Mouse (Mus musculus): ENCODE results near the gene Ccr9. TPM values are rescaled to one million over a fixed set of nuclear protein-coding genes. Genes with fewer than 3 reads are reported as not detected.

Gene Ccr9
- polyA plus RNA-seq (2014; fragmentation: Illumina TruSeq; extraction: RNeasy Lipid Tissue Mini Kit (QIAGEN cat#74804); ENCODE audit: low read depth, low replicate concordance): not detected

DNA sequence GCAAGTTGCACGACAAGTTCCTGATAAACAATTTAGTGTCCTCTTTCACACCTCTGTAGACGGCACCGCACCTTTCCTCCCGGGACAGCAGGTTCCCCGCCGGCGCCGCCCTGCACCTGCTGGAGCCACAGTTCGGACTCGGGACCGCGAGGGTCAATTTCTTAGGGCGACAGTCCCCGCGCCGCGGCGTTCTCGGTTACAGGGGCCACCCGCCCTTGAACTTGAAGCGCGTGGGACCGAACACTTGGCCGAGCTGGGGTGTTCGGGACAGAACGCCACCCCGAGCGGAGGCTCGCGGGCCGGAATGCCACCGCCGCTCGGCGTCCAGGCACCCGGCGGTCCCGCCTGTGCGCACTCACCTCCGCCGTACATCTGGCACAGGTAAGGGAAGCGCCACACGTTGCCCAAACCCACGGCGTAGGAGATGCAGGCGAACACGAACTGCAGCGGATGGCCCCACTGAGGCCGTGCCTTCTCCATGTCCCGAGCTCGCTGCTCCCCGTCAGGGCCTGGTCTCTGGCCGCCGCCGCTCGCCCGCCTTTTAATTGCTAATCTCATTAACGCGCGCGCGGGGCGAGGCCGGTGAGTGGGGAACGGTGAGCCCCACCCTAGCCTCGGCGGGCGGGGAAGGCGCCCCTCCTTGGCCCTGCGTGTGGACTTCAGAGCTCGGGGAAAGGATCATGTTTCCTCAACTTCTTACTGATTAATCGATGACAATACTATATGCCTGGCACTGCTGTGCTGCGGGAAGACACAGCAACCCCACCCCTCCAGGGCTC lies at the start of gene Ccr9, which contains the start of gene Slc6a20a:
Gene Ccr9, plus strand, starts transcription at position 113 of the 779 bp plus-strand sequence.
Gene Slc6a20a, minus strand, starts transcription at position 559 of the 779 bp plus-strand sequence.

DNA sequence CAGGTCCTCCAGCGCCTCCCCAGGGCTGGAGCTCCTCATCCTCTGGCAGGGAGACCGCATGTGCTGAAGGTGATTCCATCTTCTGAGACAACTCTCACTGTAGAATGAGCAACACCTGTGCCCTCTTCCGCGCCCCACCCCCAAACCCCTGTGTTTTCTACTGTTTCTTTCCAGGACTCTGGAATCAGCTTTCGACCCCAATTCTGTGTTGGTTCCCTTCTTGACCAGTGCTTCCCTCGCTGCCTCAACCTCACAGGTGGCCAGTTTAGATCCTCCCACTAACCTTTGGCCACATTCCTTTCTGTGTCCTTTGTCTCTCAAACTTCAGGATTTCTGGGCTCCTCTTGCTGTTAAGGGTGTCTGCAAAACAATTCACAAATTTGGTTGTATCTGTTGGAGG lies 46.0 kb upstream of the Ccr9 start, which contains the start of gene Slc6a20b:
Gene Slc6a20b, minus strand, starts transcription at position 285 of the 400 bp plus-strand sequence.

DNA sequence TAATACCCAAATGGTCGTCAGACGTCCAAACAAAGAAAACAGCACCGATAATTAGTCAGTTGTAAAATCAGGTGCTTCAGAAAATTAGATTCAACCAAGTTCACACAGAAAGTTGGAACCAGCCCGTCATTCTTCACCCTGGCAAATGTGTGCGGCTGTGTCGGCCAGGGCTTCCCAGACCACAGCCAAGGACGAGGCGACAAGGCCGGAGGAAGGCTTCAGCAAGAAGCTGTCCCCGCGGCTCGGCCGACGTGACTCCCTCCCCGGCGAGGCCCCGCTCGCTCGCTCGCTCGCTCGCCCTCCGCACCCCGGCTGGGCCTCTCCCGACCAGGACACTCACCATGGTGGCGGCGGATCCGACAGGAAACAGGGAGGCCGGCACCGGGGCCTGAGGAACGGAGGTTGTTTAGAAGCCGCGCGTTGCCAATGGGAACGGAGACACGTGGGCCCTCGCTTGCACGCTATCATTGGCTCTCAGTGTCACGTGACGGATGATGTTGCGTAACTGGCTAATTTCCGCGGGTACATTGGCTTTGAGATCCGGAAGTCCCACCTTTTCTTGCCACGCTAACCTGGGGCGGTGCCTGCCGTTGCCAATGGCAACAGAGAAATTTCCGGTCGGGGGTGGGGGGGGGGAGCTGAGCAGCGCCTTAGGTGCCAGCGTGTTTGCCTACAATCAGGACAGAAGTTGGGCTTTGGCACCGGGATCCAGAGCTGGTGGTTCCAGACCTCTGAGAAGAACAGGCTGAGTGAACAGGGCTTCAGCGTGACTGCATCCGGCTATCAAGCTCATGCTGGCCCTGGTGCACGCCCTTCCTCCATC lies 39.2 kb downstream of the Ccr9 start, which contains the start of gene Lztfl1:
Gene Lztfl1, minus strand, starts transcription at position 512 of the 823 bp plus-strand sequence.

DNA sequence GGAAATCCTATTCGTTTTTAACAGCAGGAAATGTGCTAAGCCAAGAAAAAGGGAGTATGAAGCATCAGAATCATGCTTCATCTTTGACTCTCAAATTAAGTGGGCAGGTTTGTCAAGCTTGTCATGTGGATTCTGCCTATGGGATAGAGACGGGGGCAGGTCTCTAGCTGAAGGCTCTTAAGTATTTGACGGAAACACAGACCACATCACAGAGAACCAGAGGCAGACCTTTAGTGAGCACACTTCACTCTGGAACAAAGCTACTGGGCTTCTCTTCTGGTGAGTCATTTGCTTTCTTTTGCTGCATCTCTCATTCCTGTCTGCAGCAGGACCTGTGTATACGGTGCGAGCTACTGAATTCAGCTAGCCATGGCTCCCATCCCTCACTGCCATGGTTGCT lies 128.0 kb downstream of the Ccr9 start, which contains the start of gene Cxcr6:
Gene Cxcr6, plus strand, starts transcription at position 209 of the 400 bp plus-strand sequence.

Other genes starting within 250 kb of the Ccr9 start
- gene Limd1, start 199.7 kb upstream of the Ccr9 start, polyA plus RNA-seq (2014; fragmentation: Illumina TruSeq; extraction: RNeasy Lipid Tissue Mini Kit (QIAGEN cat#74804); ENCODE audit: low read depth, low replicate concordance): 39.9 TPM
- 33.2 TPM for gene Sacm1l, start 148.7 kb upstream of the Ccr9 start, polyA plus RNA-seq (2014; fragmentation: Illumina TruSeq; extraction: RNeasy Lipid Tissue Mini Kit (QIAGEN cat#74804); ENCODE audit: low read depth, low replicate concordance)
- gene Slc6a20b, start 45.9 kb upstream of the Ccr9 start, polyA plus RNA-seq (2014; fragmentation: Illumina TruSeq; extraction: RNeasy Lipid Tissue Mini Kit (QIAGEN cat#74804); ENCODE audit: low read depth, low replicate concordance): not detected
- gene Slc6a20a, start 446 bp downstream of the Ccr9 start, polyA plus RNA-seq (2014; fragmentation: Illumina TruSeq; extraction: RNeasy Lipid Tissue Mini Kit (QIAGEN cat#74804); ENCODE audit: low read depth, low replicate concordance): not detected
- 23.7 TPM for gene Lztfl1, start 39.3 kb downstream of the Ccr9 start, polyA plus RNA-seq (2014; fragmentation: Illumina TruSeq; extraction: RNeasy Lipid Tissue Mini Kit (QIAGEN cat#74804); ENCODE audit: low read depth, low replicate concordance)
- 0.24 TPM for gene Cxcr6, start 128.0 kb downstream of the Ccr9 start, polyA plus RNA-seq (2014; fragmentation: Illumina TruSeq; extraction: RNeasy Lipid Tissue Mini Kit (QIAGEN cat#74804); ENCODE audit: low read depth, low replicate concordance)
- 140 TPM for gene Fyco1, start 173.5 kb downstream of the Ccr9 start, polyA plus RNA-seq (2014; fragmentation: Illumina TruSeq; extraction: RNeasy Lipid Tissue Mini Kit (QIAGEN cat#74804); ENCODE audit: low read depth, low replicate concordance)
- gene Xcr1, start 183.6 kb downstream of the Ccr9 start, polyA plus RNA-seq (2014; fragmentation: Illumina TruSeq; extraction: RNeasy Lipid Tissue Mini Kit (QIAGEN cat#74804); ENCODE audit: low read depth, low replicate concordance): not detected

All from heart, adult 10 weeks (tissue).